Mouse (Mus musculus): ENCODE results near the gene Gpr65.

Gpr65 gene

GRCm38 (mm10) chr12:98282776-98283486, 14.5 kb downstream of the Gpr65 start:
- DNase-seq (ENCODE audit: low read depth, low spot score): peak; percentile 53

DNA sequence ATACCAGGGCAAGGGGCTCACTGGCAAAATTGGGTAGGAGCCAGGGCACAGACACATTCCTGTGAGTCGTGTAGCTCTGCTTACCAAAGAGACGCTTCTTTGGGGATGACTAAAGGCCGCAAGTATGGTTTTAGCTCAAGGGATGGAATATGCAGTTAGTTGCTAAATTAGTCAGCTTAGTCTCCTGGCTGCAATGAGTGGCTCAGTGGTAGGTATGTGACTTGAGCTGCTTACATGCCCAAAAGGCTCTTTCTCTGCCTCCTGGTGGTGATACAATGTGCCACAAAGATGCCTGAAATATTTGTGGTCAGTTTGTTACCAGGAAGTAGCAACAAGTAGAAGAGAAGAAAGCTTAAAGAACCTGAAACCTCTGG, 15.0 kb downstream of the Gpr65 start:
- peak; percentile 64 for DNase-seq (ENCODE audit: low read depth, low spot score)

DNA sequence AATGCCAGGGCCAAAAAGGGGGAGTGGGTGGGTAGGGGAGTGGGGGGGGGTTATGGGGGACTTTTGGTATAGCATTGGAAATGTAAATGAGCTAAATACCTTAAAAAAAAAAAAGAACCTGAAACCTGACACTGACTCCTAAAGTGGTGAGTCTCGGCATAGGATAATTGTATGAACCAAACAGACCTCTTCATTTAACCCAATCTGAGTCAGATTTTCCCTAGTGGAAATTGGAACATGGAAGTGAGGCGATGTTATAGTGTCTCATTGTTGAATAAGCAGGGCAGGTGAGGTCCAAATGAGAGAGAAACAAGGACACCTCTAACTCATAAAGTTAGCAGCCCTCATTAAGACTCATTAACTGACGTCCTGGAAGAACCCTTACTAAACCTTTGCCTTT, 16.0 kb downstream of the Gpr65 start:
- DNase-seq (ENCODE audit: low read depth, low spot score): no peak

- no peak for DNase-seq (ENCODE audit: low read depth, low spot score)
Measured at GRCm38 (mm10) chr12:98290475-98290874, 22.0 kb downstream of the Gpr65 start.

GRCm38 (mm10) chr12:98292278-98292677, 23.8 kb downstream of the Gpr65 start:
- no peak for DNase-seq (ENCODE audit: low read depth, low spot score)

DNA sequence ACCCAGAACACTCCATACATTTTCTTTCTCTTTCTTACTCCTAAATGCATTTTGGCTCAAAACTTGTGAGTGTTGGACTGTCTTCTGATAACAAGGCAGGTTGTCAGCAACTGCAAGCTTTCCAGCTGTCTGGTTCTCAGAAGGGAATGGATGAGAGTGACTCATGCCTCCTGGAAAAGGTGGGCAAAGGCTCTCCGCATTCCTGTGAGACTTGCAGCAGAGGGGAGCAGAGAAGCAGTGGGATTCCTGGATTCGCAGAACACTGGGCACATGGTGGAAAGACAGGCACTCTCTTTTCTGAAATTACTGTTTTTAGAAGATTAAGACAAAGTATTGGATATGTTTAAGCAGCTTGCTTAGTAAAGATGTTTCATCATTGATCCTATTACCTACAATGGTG, 25.8 kb downstream of the Gpr65 start:
- no peak for DNase-seq (ENCODE audit: low read depth, low spot score)

DNA sequence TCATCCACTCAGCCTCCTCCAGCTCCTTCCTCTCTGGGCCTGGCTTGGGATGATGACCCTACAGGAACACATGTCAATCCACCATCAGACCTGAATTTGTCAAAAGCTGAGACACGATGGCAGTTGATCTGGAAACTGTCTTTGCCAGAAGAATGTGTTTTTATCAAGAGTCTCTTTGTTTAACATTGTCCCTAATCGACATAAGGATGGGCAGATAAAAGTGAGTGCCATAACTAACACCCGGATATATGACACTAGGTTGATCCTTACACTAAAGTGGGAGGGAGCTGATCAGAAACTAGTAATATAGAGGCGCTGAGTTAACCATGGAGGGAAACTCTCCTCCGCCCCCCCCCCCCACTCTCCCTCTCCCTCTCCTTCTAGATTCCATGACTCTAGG, 33.5 kb downstream of the Gpr65 start:
- DNase-seq (ENCODE audit: low read depth, low spot score): no peak

GRCm38 (mm10) chr12:98303013-98303412, 34.6 kb downstream of the Gpr65 start:
- DNase-seq (ENCODE audit: low read depth, low spot score): no peak

- no peak for DNase-seq (ENCODE audit: low read depth, low spot score)
Measured at GRCm38 (mm10) chr12:98307179-98307915, 38.9 kb downstream of the Gpr65 start.

- DNase-seq (ENCODE audit: low read depth, low spot score): no peak
Measured at GRCm38 (mm10) chr12:98311376-98312083, 43.1 kb downstream of the Gpr65 start.

DNA sequence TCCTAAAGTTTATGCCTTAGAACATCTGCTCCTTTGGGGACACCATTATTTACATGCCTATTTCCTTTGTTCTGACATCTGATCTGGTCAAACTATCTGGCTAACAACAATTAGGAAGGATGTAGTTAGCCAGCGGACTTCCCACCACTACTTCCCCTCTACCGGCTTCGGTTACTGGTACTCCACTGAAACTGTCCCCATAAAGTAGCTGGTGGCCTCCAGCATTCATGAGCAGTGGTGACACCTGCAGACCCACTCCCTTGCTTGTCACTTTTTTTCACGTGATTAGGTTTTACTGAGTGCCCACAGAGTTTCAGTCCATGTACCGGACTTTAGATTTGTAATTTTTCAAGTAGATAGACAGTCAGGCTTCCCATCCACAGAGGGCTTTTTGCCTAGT, 47.5 kb downstream of the Gpr65 start:
- no peak for DNase-seq (ENCODE audit: low read depth, low spot score)

DNA sequence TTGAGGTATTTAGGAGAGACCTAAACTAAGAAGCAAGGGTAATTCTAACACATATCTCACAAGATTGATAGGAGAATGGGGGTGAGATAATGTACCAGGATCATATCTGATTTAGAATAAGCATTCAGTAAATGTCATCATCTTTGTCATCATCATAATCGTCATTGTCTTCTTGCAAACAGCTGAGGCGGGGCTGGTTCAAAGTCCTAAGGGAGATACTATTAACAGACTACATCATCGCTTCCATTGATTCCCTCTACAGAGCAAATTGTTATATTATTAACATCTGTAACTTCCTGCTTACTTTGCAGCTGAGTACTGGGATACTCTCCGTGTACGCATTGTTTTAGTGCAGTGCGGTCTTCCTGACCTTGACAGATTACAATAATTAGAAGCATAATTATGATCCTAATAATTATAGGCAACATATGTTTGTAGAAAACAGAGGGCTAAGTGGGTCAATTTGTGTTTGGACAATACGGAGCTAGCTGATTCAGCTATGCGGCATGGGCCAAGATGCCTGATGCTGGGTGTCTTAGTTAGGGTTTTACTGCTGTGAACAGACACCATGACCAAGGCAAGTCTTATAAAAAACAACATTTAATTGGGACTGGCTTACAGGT, 49.4 kb downstream of the Gpr65 start:
- DNase-seq (ENCODE audit: low read depth, low spot score): no peak

- DNase-seq (ENCODE audit: low read depth, low spot score): no peak
Measured at GRCm38 (mm10) chr12:98322426-98322825, 54.0 kb downstream of the Gpr65 start.

GRCm38 (mm10) chr12:98324170-98324569, 55.7 kb downstream of the Gpr65 start:
- peak; percentile 8 for DNase-seq (ENCODE audit: low read depth, low spot score)

Data from CD4-positive helper T cell, adult 2 months (primary cell).